Mouse (Mus musculus): ENCODE data around the gene Rps10.

Rps10 gene

GRCm38 (mm10) chr17:27636132-27637020 is at the start of gene Rps10:
Rps10 (minus strand) TSS chr17:27636669.
- DNase-seq (ENCODE audit: low spot score in 2 of 2) = no peak

GRCm38 (mm10) chr17:27685550-27685913 is 49.1 kb upstream of the Rps10 start:
- no peak for DNase-seq (ENCODE audit: low spot score in 2 of 2)

- DNase-seq (ENCODE audit: low spot score in 2 of 2) = peak in 1 of 2 experiments; percentile 18
These were observed 48.5 kb upstream of the Rps10 start for GRCm38 (mm10) chr17:27684886-27685549.

- no peak for DNase-seq (ENCODE audit: low spot score in 2 of 2)
These were observed 42.7 kb upstream of the Rps10 start for GRCm38 (mm10) chr17:27678924-27679813.

- DNase-seq (ENCODE audit: low spot score in 2 of 2) = no peak
These were observed 41.3 kb upstream of the Rps10 start for GRCm38 (mm10) chr17:27677756-27678155.

GRCm38 (mm10) chr17:27676270-27676669 is 39.8 kb upstream of the Rps10 start:
- DNase-seq (ENCODE audit: low spot score in 2 of 2) = no peak

GRCm38 (mm10) chr17:27675453-27675852 is 39.0 kb upstream of the Rps10 start:
- no peak for DNase-seq (ENCODE audit: low spot score in 2 of 2)

GRCm38 (mm10) chr17:27673945-27674344 is 37.5 kb upstream of the Rps10 start:
- no peak for DNase-seq (ENCODE audit: low spot score in 2 of 2)

- no peak for DNase-seq (ENCODE audit: low spot score in 2 of 2)
These were observed 35.3 kb upstream of the Rps10 start for GRCm38 (mm10) chr17:27671720-27672119.

- DNase-seq (ENCODE audit: low spot score in 2 of 2) = no peak
These were observed 22.3 kb upstream of the Rps10 start for GRCm38 (mm10) chr17:27658767-27659166.

GRCm38 (mm10) chr17:27657123-27657522 is 20.7 kb upstream of the Rps10 start:
- no peak for DNase-seq (ENCODE audit: low spot score in 2 of 2)

- DNase-seq (ENCODE audit: low spot score in 2 of 2) = no peak
These were observed 19.9 kb upstream of the Rps10 start for GRCm38 (mm10) chr17:27656414-27656813.

GRCm38 (mm10) chr17:27656011-27656399 is 19.5 kb upstream of the Rps10 start:
- DNase-seq (ENCODE audit: low spot score in 2 of 2) = no peak

- peak in 1 of 2 experiments; percentile 22 for DNase-seq (ENCODE audit: low spot score in 2 of 2)
These were observed 18.9 kb upstream of the Rps10 start, which contains the start of gene Pacsin1 for GRCm38 (mm10) chr17:27655089-27656010. Pacsin1 (plus strand) TSS chr17:27655509.

- no peak for DNase-seq (ENCODE audit: low spot score in 2 of 2)
These were observed 16.9 kb upstream of the Rps10 start for GRCm38 (mm10) chr17:27653253-27653959.

- no peak for DNase-seq (ENCODE audit: low spot score in 2 of 2)
These were observed 15.7 kb upstream of the Rps10 start for GRCm38 (mm10) chr17:27652046-27652790.

- no peak for DNase-seq (ENCODE audit: low spot score in 2 of 2)
These were observed 14.1 kb upstream of the Rps10 start for GRCm38 (mm10) chr17:27650586-27650985.

GRCm38 (mm10) chr17:27650160-27650559 is 13.7 kb upstream of the Rps10 start:
- peak; percentile 30 to 41 for DNase-seq (ENCODE audit: low spot score in 2 of 2)

GRCm38 (mm10) chr17:27645807-27646206 is 9.3 kb upstream of the Rps10 start:
- DNase-seq (ENCODE audit: low spot score in 2 of 2) = no peak

Data from urinary bladder, adult 18-20 months (tissue).